Mouse (Mus musculus): ENCODE results near the gene Rnf114. TPM values are rescaled to one million over a fixed set of nuclear protein-coding genes. Genes with fewer than 3 reads are reported as not detected.

Rnf114 gene
- total and polyA plus RNA-seq, 2 experiments from 2014 or later, result 63.6 to 102 TPM

GRCm38 (mm10) chr2:167449331-167450275, 42.8 kb upstream of the Rnf114 start:
- no peak overlapping the region for H3K9ac ChIP-seq (replicated peaks; ENCODE audit: low read depth, low read length)

DNA sequence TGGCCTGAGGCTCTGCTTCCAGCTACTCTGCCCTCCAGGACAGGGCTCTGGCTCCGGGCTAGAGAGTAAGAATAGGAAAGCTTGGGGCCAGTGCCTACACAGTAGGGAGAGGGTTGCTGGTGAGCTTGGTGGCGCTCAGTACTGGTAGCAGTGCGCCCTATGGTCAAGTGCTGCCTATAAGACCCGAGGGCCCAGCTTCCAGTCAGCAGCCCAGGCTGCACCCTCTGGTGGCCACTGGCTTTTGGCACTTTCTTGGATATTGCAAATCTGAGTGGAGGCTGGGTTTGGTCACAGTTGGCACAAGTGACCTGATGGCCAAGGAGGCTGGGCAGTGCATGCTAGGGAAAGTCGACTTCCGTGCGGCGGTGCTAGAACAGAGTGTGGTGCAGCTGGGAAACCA, 41.8 kb upstream of the Rnf114 start:
- no peak overlapping the region for H3K27ac ChIP-seq (ENCODE audit: low read depth)
- no peaks in the 10 kb centered on the region for H3K27me3 ChIP-seq (ENCODE audit: control insufficient read depth, insufficient read depth, low read length)
- peaks cover 81% of the 10 kb centered on the region for H3K36me3 ChIP-seq (replicated peaks; ENCODE audit: control insufficient read depth, insufficient read depth, low read length)
- ATAC-seq (ENCODE audit: insufficient read depth, low read depth), result no peak
- TF ChIP-seq EP300 (IDR thresholded peaks at IDR 0.05; ENCODE audit: low read depth) (no peak), CTCF (IDR thresholded peaks at IDR 0.05; ENCODE audit: low read depth) (no peak)
- no peaks in the 10 kb centered on the region for H3K9me3 ChIP-seq (replicated peaks; ENCODE audit: control insufficient read depth, low read length)
- H3K4me3 ChIP-seq (ENCODE audit: low read depth, low read length), result no peak overlapping the region
- H3K4me1 ChIP-seq (ENCODE audit: control insufficient read depth, insufficient read depth), result no peaks in the 10 kb centered on the region
- WGBS, result 86% methylated on average over 8 of the region's 8 CpGs
- no peak for DNase-seq (ENCODE audit: low spot score)
- no peak overlapping the region for H3K4me2 ChIP-seq (ENCODE audit: low read depth, low read length)
- H3K9ac ChIP-seq (replicated peaks; ENCODE audit: low read depth, low read length), result no peak overlapping the region

More at GRCm38 (mm10) chr2:167449331-167450275, 42.8 kb upstream of the Rnf114 start:
- H3K4me3 ChIP-seq (ENCODE audit: low read depth, low read length), result no peak overlapping the region
- peaks cover 78% of the 10 kb centered on the region for H3K36me3 ChIP-seq (replicated peaks; ENCODE audit: control insufficient read depth, insufficient read depth, low read length)
- no peak for ATAC-seq (ENCODE audit: insufficient read depth, low read depth)
- no peaks in the 10 kb centered on the region for H3K9me3 ChIP-seq (replicated peaks; ENCODE audit: control insufficient read depth, low read length)
- H3K27me3 ChIP-seq (ENCODE audit: control insufficient read depth, insufficient read depth, low read length), result no peaks in the 10 kb centered on the region
- no peak overlapping the region for H3K27ac ChIP-seq (ENCODE audit: low read depth)
- no peak for DNase-seq (ENCODE audit: low spot score)
- no peak overlapping the region for H3K4me2 ChIP-seq (ENCODE audit: low read depth, low read length)
- no peak for TF ChIP-seq CTCF (IDR thresholded peaks at IDR 0.05; ENCODE audit: low read depth)
- no peak for TF ChIP-seq EP300 (IDR thresholded peaks at IDR 0.05; ENCODE audit: low read depth)
- WGBS, result 86% methylated on average over 21 of the region's 21 CpGs
- no peaks in the 10 kb centered on the region for H3K4me1 ChIP-seq (ENCODE audit: control insufficient read depth, insufficient read depth)

DNA sequence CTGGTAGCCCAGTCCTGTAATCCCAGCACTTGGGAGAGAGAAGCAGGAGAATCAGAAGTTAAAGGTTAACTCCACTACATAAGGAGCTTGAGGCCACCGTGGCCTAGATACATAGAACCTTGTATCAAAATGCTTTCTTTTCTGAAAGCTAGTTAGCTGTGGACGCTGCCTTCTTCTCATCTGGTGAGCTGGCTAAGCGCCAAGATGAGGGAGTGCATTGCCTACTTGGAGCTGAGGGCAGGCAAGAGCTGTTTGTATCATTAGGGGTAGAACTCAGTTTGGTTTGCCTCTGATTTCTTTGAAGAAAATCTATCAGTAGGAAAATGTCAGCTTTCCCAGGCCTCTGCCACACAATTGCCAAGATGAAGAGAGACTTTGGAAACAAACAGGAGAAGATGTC, 38.6 kb upstream of the Rnf114 start:
- no peak overlapping the region for H3K27ac ChIP-seq (ENCODE audit: low read depth)
- no peaks in the 10 kb centered on the region for H3K9me3 ChIP-seq (replicated peaks; ENCODE audit: control insufficient read depth, low read length)
- H3K4me2 ChIP-seq (ENCODE audit: low read depth, low read length), result no peak overlapping the region
- no peaks in the 10 kb centered on the region for H3K27me3 ChIP-seq (ENCODE audit: control insufficient read depth, insufficient read depth, low read length)
- DNase-seq (ENCODE audit: low spot score) (no peak), ATAC-seq (ENCODE audit: insufficient read depth, low read depth) (no peak)
- H3K4me3 ChIP-seq (ENCODE audit: low read depth, low read length), result no peak overlapping the region
- 62% methylated on average over 3 of the region's 3 CpGs for WGBS
- no peak overlapping the region for H3K9ac ChIP-seq (replicated peaks; ENCODE audit: low read depth, low read length)
- H3K36me3 ChIP-seq (replicated peaks; ENCODE audit: control insufficient read depth, insufficient read depth, low read length), result peaks cover 76% of the 10 kb centered on the region
- TF ChIP-seq EP300 (IDR thresholded peaks at IDR 0.05; ENCODE audit: low read depth) (no peak), CTCF (IDR thresholded peaks at IDR 0.05; ENCODE audit: low read depth) (no peak)
- no peaks in the 10 kb centered on the region for H3K4me1 ChIP-seq (ENCODE audit: control insufficient read depth, insufficient read depth)

GRCm38 (mm10) chr2:167456361-167457020, 36.0 kb upstream of the Rnf114 start:
- no peak for DNase-seq (ENCODE audit: low spot score)
- no peak for ATAC-seq (ENCODE audit: insufficient read depth, low read depth)
- H3K4me1 ChIP-seq (ENCODE audit: control insufficient read depth, insufficient read depth), result no peaks in the 10 kb centered on the region
- no peak overlapping the region for H3K9ac ChIP-seq (replicated peaks; ENCODE audit: low read depth, low read length)
- no peak overlapping the region for H3K27ac ChIP-seq (ENCODE audit: low read depth)
- H3K9me3 ChIP-seq (replicated peaks; ENCODE audit: control insufficient read depth, low read length), result no peaks in the 10 kb centered on the region
- no peak overlapping the region for H3K4me2 ChIP-seq (ENCODE audit: low read depth, low read length)
- 78% methylated on average over 5 of the region's 5 CpGs for WGBS
- H3K27me3 ChIP-seq (ENCODE audit: control insufficient read depth, insufficient read depth, low read length), result no peaks in the 10 kb centered on the region
- peaks cover 57% of the 10 kb centered on the region for H3K36me3 ChIP-seq (replicated peaks; ENCODE audit: control insufficient read depth, insufficient read depth, low read length)
- TF ChIP-seq CTCF (IDR thresholded peaks at IDR 0.05; ENCODE audit: low read depth) (no peak), EP300 (IDR thresholded peaks at IDR 0.05; ENCODE audit: low read depth) (no peak)
- H3K4me3 ChIP-seq (ENCODE audit: low read depth, low read length), result no peak overlapping the region

DNA sequence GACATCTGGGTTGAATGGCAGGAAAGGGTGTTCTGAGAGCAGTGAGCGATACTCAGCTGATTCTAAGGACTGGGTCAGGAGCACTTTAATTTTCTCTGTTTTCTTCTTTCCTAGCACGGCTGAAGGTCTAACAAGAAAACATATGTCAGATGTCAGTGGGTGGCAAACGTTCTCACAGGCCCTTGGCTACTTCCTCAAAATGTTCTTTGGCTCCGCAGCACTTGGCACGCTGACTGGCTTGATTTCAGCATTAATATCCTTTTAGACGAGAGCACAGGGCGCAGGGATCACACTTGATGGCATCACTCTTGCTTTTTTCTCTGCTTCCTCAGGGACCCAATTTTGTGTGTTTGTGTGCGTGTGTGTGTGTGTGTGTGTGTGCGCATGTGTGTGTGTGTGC, 35.2 kb upstream of the Rnf114 start:
- no peaks in the 10 kb centered on the region for H3K9me3 ChIP-seq (replicated peaks; ENCODE audit: control insufficient read depth, low read length)
- DNase-seq (ENCODE audit: low spot score), result no peak
- no peak overlapping the region for H3K4me2 ChIP-seq (ENCODE audit: low read depth, low read length)
- WGBS, result 89% methylated on average over 9 of the region's 9 CpGs
- TF ChIP-seq EP300 (IDR thresholded peaks at IDR 0.05; ENCODE audit: low read depth) (no peak), CTCF (IDR thresholded peaks at IDR 0.05; ENCODE audit: low read depth) (no peak)
- H3K4me1 ChIP-seq (ENCODE audit: control insufficient read depth, insufficient read depth), result no peaks in the 10 kb centered on the region
- H3K27ac ChIP-seq (ENCODE audit: low read depth), result no peak overlapping the region
- no peaks in the 10 kb centered on the region for H3K27me3 ChIP-seq (ENCODE audit: control insufficient read depth, insufficient read depth, low read length)
- no peak overlapping the region for H3K4me3 ChIP-seq (ENCODE audit: low read depth, low read length)
- H3K9ac ChIP-seq (replicated peaks; ENCODE audit: low read depth, low read length), result no peak overlapping the region
- ATAC-seq (ENCODE audit: insufficient read depth, low read depth), result no peak
- H3K36me3 ChIP-seq (replicated peaks; ENCODE audit: control insufficient read depth, insufficient read depth, low read length), result peaks cover 53% of the 10 kb centered on the region
